Mouse (Mus musculus): ENCODE data around the gene Cd200r4.

GRCm38 (mm10) chr16:44767967-44768366 lies 43.6 kb upstream of the Cd200r4 start:
- TF ChIP-seq CTCF (conservative IDR thresholded peaks at IDR 0.05; ENCODE audit: low read length) (peak; percentile 74), NANOG (IDR thresholded peaks at IDR 0.05; ENCODE audit: borderline replicate concordance, low read length) (no peak), POU5F1 (IDR thresholded peaks at IDR 0.05; ENCODE audit: borderline replicate concordance, low read length) (no peak)

All from E14TG2a.4 (cell line).